Mouse (Mus musculus) hindbrain, postnatal 0 days (tissue): Measurements from ENCODE around the gene B3gnt2. TPM values are rescaled to one million over a fixed set of nuclear protein-coding genes. Genes with fewer than 3 reads are reported as not detected.
A peak's percentile ranks its signal among the peaks of the same experiment; 100 is the strongest.

Experiments
- ATAC-seq: fragments of 200-750 bp; cut with Nextera tagmentation; 2 replicates; pipeline ENCODE4 v1.8.0; 2017; ENCODE audit warnings: mild to moderate bottlenecking, moderate TSS enrichment, moderate library complexity
- DNase-seq: peaks from one replicate; pipeline ENCODE4 v3.0.0-alpha.2; 2015; ENCODE audit warnings: low spot score
- H3K27ac ChIP-seq: fragments of 300-500 bp; sonication (generic); 2 replicates; pipeline ENCODE4 v1.5.1; 2014; ENCODE audit warnings: mild to moderate bottlenecking
- H3K27me3 ChIP-seq: fragments of 300-500 bp; sonication (generic); 2 replicates; pipeline ENCODE4 v1.6.1; 2014; ENCODE audit warnings: low read length, mixed read lengths; ENCODE audit not compliant: insufficient read depth
- H3K36me3 ChIP-seq: fragments of 300-500 bp; sonication (generic); 2 replicates; pipeline ENCODE4 v1.6.1; 2014; ENCODE audit warnings: low read length, mixed read lengths; ENCODE audit not compliant: insufficient read depth
- H3K4me1 ChIP-seq: fragments of 300-500 bp; sonication (generic); 2 replicates; pipeline ENCODE4 v1.6.1; 2014; ENCODE audit warnings: antibody characterized with exemption, low read length, mixed read lengths; ENCODE audit not compliant: insufficient read depth
- H3K4me2 ChIP-seq: fragments of 300-500 bp; sonication (generic); 2 replicates; pipeline ENCODE4 v1.6.1; 2014; ENCODE audit warnings: low read depth, mild to moderate bottlenecking, low read length, moderate library complexity, mixed read lengths
- H3K4me3 ChIP-seq: fragments of 300-500 bp; sonication (generic); 2 replicates; pipeline ENCODE4 v1.5.1; 2014; ENCODE audit warnings: low read length
- H3K9ac ChIP-seq: fragments of 300-500 bp; sonication (generic); replicated peaks from 2 replicates; pipeline ENCODE4 v1.6.1; 2014; ENCODE audit warnings: mild to moderate bottlenecking, low read length, moderate library complexity, mixed read lengths
- H3K9me3 ChIP-seq: fragments of 300-500 bp; sonication (generic); 2 replicates; pipeline ENCODE4 v1.6.1; 2016; ENCODE audit warnings: low read length, mixed read lengths
- CTCF ChIP-seq: IDR thresholded peaks from 2 replicates; pipeline ENCODE4 v1.5.1; 2016; ENCODE audit warnings: antibody characterized with exemption, control low read depth, low read depth
- WGBS: fragments of 180-500 bp; shearing (Covaris S2); extraction: QIAGEN DNeasy Blood & Tissue Kit; methylation state at CpG from one replicate; pipeline ENCODE4 v1.1.7; 2014; 5-methylcytosine and 5-hydroxymethylcytosine counted together
- polyA plus RNA-seq: library from polyadenylated mRNA; unstranded; fragments of >200 nt; fragmentation: Nextera tagmentation; extraction: Ambion mirVana; gene quantifications from 2 replicates; pipeline ENCODE4 v1.2.1, GENCODE M21; 2015
- total RNA-seq: library from RNA; depleted of rRNA; stranded (reverse); fragments of >200 nt; gene quantifications from 2 replicates; pipeline ENCODE4 v1.2.3, GENCODE M21; 2014

Gene B3gnt2
- total and polyA plus RNA-seq, 2 experiments from 2014 or later = 2.9 to 9.2 TPM

DNA sequence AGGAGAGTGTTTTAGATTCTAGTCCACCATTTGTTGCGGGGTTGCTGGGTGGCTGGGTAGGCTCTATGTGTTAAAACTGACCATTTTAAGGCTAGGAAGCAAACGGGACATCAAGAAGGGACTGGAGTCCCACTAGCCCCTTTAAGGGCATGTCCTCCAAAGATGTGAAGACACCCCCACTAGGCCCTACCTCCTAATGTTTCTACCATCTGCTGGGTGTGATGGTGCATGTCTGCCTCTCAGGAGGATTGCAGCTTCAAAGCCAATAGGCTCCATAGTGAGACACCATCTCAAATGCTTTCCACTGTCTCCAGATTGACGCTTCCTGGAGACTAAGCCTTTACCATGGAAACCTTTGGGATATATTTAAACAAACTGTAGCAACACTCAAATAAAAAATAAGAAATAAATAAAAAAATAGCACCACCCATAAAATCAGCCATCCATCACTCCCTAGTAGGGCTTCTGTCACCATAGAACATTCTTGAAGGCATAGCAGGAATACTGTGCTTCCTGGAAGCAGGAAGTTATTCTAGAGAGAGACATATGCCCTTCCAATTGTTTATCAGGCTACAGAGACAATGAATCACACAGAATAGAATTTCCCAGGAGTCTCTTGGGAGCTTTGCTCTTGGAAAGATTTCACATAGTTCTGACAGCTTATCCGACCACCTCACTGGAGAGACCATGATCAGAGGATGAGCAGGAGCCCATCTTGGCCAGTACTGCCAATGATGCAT lies 97.0 kb downstream of the B3gnt2 start:
- H3K9ac ChIP-seq = no peak overlapping the region

DNA sequence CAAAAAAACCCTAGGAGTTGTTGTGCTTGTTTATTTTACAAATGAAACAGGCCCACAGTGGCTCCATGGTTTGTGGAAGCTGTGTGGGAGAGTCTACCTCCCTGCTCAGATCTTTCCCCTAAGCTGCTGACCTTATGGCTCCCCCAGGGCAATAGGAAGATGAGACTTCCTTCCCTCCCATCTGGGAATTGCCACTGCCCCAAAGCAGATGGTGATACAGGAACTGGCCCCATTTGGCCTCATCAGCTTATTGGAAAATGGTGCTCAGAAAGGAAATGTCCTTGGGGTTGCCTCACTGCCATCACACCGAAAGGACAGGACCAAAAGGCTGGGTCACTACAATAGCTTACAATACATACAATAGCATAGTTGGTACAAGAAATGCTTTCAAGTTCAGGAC lies 97.7 kb downstream of the B3gnt2 start:
- Histone ChIP-seq H3K9ac (no peak overlapping the region), H3K4me3 (no peak overlapping the region), H3K27ac (no peak overlapping the region), H3K27me3 (no peaks in the 10 kb centered on the region), H3K4me2 (no peak overlapping the region), H3K4me1 (no peaks in the 10 kb centered on the region), H3K36me3 (no peaks in the 10 kb centered on the region), H3K9me3 (no peaks in the 10 kb centered on the region)
- DNase-seq (no peak), ATAC-seq (no peak)
- TF ChIP-seq CTCF = no peak
- 55% methylated on average over 1 of the region's 1 CpGs for WGBS

More for the DNA sequence above, 97.0 kb downstream of the B3gnt2 start:
- no peaks in the 10 kb centered on the region for H3K4me1 ChIP-seq
- H3K27me3 ChIP-seq = no peaks in the 10 kb centered on the region
- TF ChIP-seq CTCF = no peak
- no peak overlapping the region for H3K4me2 ChIP-seq
- 76% methylated on average over 4 of the region's 4 CpGs for WGBS
- H3K36me3 ChIP-seq = no peaks in the 10 kb centered on the region
- H3K4me3 ChIP-seq = no peak overlapping the region
- no peak overlapping the region for H3K27ac ChIP-seq
- DNase-seq (peak; percentile 14), ATAC-seq (no peak)
- H3K9me3 ChIP-seq = no peaks in the 10 kb centered on the region

GRCm38 (mm10) chr11:22762236-22762927 lies 98.4 kb downstream of the B3gnt2 start:
- H3K27ac ChIP-seq = no peak overlapping the region
- H3K4me2 ChIP-seq = no peak overlapping the region
- no peak overlapping the region for H3K9ac ChIP-seq
- no peaks in the 10 kb centered on the region for H3K36me3 ChIP-seq
- no peak for TF ChIP-seq CTCF
- DNase-seq (no peak), ATAC-seq (no peak)
- H3K4me3 ChIP-seq = no peak overlapping the region
- H3K27me3 ChIP-seq = no peaks in the 10 kb centered on the region
- H3K9me3 ChIP-seq = no peaks in the 10 kb centered on the region
- H3K4me1 ChIP-seq = no peaks in the 10 kb centered on the region
- WGBS = 91% methylated on average over 18 of the region's 18 CpGs

DNA sequence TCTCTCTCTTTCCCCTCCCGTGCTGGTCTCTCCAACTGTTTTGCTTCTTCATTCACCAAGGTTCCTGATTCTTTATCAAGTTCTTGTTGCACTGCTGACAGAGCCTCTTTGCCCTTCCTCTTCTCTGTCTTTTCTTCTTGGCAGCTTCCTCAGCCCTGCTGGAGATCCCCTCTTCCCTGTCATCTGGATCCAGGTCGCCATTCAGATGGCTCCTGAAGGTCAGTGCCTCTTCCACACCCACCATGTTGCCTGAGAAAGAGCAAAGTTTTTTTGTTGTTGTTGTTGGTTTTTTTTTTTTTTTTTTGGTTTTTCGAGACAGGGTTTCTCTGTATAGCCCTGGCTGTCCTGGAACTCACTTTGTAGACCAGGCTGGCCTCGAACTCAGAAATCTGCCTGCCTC lies 101.0 kb downstream of the B3gnt2 start:
- Histone ChIP-seq H3K9me3 (no peaks in the 10 kb centered on the region), H3K36me3 (no peaks in the 10 kb centered on the region), H3K4me3 (no peak overlapping the region), H3K27me3 (no peaks in the 10 kb centered on the region), H3K27ac (no peak overlapping the region), H3K4me1 (no peaks in the 10 kb centered on the region), H3K4me2 (no peak overlapping the region), H3K9ac (no peak overlapping the region)
- no peak for TF ChIP-seq CTCF
- DNase-seq (no peak), ATAC-seq (no peak)
- WGBS = 86% methylated on average over 4 of the region's 4 CpGs

DNA sequence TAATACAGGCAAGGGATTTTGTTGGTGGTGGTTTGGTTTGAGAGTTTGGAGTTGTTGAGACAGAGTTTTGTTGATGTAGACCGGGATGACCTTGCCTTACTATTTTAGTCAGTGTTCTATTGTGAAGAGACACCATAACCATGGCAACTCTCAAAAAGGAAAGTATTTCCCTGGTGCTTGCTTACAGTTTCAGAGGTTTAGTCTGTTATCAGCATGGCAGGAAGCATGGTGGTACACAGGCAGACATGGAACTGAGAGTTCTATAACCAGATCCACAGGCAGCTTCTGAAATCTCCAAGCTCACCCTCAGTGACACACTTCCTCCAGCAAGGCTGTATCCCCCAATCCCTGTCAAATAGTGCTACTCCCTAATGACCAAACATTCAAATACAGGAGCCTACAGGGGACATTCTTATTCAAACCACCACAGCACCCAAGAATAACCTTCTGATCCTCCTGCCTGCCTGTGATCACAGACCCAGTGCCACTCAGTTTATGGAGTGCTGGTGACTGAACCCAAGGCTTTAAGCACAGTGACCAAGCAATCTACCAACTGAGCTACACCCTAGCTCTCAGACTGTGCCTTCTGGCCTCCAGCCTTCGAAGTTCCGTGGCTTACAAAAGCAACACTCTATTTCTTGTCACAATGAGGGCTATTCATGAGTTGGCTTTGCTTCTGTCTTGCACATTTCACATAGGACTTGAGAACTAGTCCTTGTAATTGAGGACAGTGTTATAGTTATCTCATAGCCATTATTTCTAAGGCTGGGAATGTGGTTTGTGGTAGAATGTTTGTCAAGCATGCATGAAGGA lies 104.4 kb downstream of the B3gnt2 start:
- no peak for TF ChIP-seq CTCF

DNA sequence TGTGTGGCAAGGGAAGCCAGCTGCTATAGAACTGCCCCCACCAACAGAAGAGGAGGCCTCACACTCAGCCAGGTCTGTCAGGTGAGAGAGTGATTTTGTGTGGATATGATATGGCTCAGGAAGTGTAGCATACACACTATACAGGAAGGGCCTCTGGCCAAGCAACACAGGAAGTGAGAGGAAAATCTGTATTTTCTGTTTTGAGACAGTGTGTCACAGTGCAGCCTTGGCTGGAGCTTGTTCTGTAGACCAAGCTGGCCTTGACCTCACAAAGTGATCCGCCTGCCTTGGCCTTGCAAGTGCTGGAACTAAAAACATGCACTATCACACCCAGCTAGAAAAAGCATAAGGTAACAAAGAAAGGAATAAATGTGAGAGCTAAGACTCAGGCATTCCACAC lies 105.6 kb downstream of the B3gnt2 start:
- Histone ChIP-seq H3K27me3 (no peaks in the 10 kb centered on the region), H3K4me2 (no peak overlapping the region), H3K4me1 (no peaks in the 10 kb centered on the region), H3K9ac (no peak overlapping the region), H3K27ac (no peak overlapping the region), H3K9me3 (no peaks in the 10 kb centered on the region), H3K4me3 (no peak overlapping the region), H3K36me3 (no peaks in the 10 kb centered on the region)
- DNase-seq (no peak), ATAC-seq (no peak)
- WGBS = 91% methylated on average over 1 of the region's 1 CpGs
- no peak for TF ChIP-seq CTCF

More for the DNA sequence above, 104.4 kb downstream of the B3gnt2 start:
- Histone ChIP-seq H3K4me1 (no peaks in the 10 kb centered on the region), H3K4me3 (no peak overlapping the region), H3K27ac (no peak overlapping the region), H3K9me3 (no peaks in the 10 kb centered on the region), H3K27me3 (no peaks in the 10 kb centered on the region), H3K36me3 (no peaks in the 10 kb centered on the region), H3K4me2 (no peak overlapping the region), H3K9ac (no peak overlapping the region)
- DNase-seq (no peak), ATAC-seq (no peak)
- WGBS = 71% methylated on average over 3 of the region's 3 CpGs
